Mouse (Mus musculus) liver, postnatal 0 days (tissue): Measurements from ENCODE around the gene Mospd3.

ENCODE experiments used
- CTCF ChIP-seq: sonication (generic); IDR thresholded peaks from 2 replicates; pipeline ENCODE4 v1.5.1; 2016; ENCODE audit warnings: antibody characterized with exemption, low read depth
- EP300 ChIP-seq: IDR thresholded peaks from 2 replicates; pipeline ENCODE4 v1.6.1; 2016; ENCODE audit warnings: antibody characterized with exemption, low read depth, mild to moderate bottlenecking

DNA sequence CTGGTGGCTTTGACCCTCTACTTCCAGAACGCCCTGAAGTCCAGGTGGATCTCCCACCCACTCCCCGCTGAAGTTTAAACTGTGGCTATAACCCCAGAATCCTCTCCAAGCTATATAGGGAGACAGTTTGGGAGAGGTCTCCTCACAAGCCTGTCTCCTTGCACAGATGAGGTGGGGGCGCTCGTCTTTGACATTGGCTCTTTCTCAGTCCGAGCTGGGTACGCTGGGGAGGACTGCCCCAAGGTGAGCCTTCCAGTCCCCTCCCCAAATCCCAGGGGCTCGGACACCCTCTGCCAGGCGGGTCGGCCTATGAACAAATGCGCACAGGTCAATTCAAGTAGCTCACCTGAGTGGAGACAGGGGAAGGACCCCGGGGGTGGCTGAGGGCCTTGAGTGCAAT lies 47.0 kb downstream of the Mospd3 start:
- TF ChIP-seq EP300 (no peak), CTCF (no peak)
